Mouse (Mus musculus) neural tube, embryonic 12.5 days (tissue): ENCODE measurements at regions not wholly inside any gene's neighbourhood (a gene's known extent, or its start where the extent isn't known, plus 50 kb on each side); places are given as distances from the start of the nearest gene placed in this dataset.

Source experiments
- ATAC-seq: fragments of 200-750 bp; cut with Nextera tagmentation; 2 replicates; pipeline ENCODE4 v1.8.0; 2017; ENCODE audit warnings: low read depth, mild to moderate bottlenecking, moderate TSS enrichment, moderate library complexity; ENCODE audit not compliant: low FRiP score
- H3K27ac ChIP-seq: fragments of 300-500 bp; sonication (generic); 2 replicates; pipeline ENCODE4 v1.5.1; 2016
- H3K27me3 ChIP-seq: fragments of 300-500 bp; sonication (generic); replicated peaks from 2 replicates; pipeline ENCODE4 v1.6.1; 2016; ENCODE audit warnings: mild to moderate bottlenecking
- H3K36me3 ChIP-seq: fragments of 300-500 bp; sonication (generic); 2 replicates; pipeline ENCODE4 v1.6.1; 2016; ENCODE audit warnings: mild to moderate bottlenecking
- H3K4me1 ChIP-seq: fragments of 300-500 bp; sonication (generic); 2 replicates; pipeline ENCODE4 v1.6.1; 2016
- H3K4me2 ChIP-seq: fragments of 300-500 bp; sonication (generic); replicated peaks from 2 replicates; pipeline ENCODE4 v1.6.1; 2016; ENCODE audit warnings: mild to moderate bottlenecking
- H3K4me3 ChIP-seq: fragments of 300-500 bp; sonication (generic); 2 replicates; pipeline ENCODE4 v1.5.1; 2016
- H3K9ac ChIP-seq: fragments of 300-500 bp; sonication (generic); 2 replicates; pipeline ENCODE4 v1.6.1; 2016; ENCODE audit warnings: mild to moderate bottlenecking
- H3K9me3 ChIP-seq: fragments of 300-500 bp; sonication (generic); 2 replicates; pipeline ENCODE4 v1.6.1; 2016; ENCODE audit warnings: mild to moderate bottlenecking
- WGBS: fragments of 180-500 bp; shearing (Covaris S2); methylation state at CpG from one replicate; pipeline ENCODE4 v1.1.7; 2016; 5-methylcytosine and 5-hydroxymethylcytosine counted together

DNA sequence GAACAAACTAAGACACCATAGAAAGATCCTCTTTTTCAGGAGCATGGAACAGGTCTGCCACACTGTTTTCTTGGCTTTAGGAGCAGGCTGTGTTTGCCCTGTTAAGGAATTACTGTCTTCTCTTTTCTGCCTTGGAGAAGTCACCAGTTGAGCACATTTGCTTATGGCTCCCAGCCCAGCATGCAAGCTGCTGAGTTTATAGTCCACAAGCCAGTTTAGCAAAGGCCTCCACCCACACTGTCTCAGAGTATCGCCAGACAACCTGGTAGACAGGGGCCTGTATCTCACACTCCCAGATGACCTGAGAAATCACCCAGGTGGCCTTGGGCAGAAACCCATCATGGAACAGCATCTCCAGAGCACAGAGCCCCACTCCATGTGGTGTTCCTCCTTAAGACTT, 322.1 kb downstream of the Prdm2 start:
- H3K9me3 ChIP-seq, result no peaks in the 10 kb centered on the region
- WGBS, result 93% methylated on average over 1 of the region's 1 CpGs
- H3K36me3 ChIP-seq, result no peaks in the 10 kb centered on the region
- no peak for ATAC-seq
- no peak overlapping the region for H3K27ac ChIP-seq
- H3K4me1 ChIP-seq, result no peaks in the 10 kb centered on the region
- no peaks in the 10 kb centered on the region for H3K27me3 ChIP-seq
- no peak overlapping the region for H3K9ac ChIP-seq
- no peak overlapping the region for H3K4me3 ChIP-seq
- no peak overlapping the region for H3K4me2 ChIP-seq

GRCm38 (mm10) chr4:142888891-142889290, 323.9 kb downstream of the Prdm2 start:
- no peaks in the 10 kb centered on the region for H3K4me1 ChIP-seq
- H3K9ac ChIP-seq, result no peak overlapping the region
- no peak overlapping the region for H3K27ac ChIP-seq
- ATAC-seq, result no peak
- H3K27me3 ChIP-seq, result no peaks in the 10 kb centered on the region
- H3K4me2 ChIP-seq, result no peak overlapping the region
- no peak overlapping the region for H3K4me3 ChIP-seq
- H3K36me3 ChIP-seq, result no peaks in the 10 kb centered on the region
- WGBS, result 80% methylated on average over 4 of the region's 4 CpGs
- H3K9me3 ChIP-seq, result no peaks in the 10 kb centered on the region

DNA sequence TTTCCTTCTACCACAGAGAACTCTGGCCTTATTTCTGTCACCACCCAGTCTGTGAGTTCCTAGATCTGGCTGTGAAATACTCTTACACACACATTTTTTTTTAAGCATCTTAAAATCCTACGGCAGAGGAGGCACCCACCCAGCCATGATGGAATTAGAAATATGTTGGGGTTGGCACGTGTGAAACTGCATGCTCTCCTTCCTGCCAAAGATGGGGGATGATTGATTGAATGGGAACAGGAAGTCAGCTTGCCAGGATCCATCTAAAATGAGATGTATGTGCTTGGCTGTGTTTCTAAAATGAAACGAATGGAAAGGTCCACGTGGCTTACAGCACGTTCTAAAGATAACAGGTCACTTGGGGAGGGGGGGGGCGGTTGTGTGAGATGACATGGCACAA, 324.9 kb downstream of the Prdm2 start:
- ATAC-seq, result no peak
- WGBS, result 72% methylated on average over 6 of the region's 6 CpGs
- H3K9me3 ChIP-seq, result no peaks in the 10 kb centered on the region
- H3K4me3 ChIP-seq, result no peak overlapping the region
- no peaks in the 10 kb centered on the region for H3K27me3 ChIP-seq
- H3K27ac ChIP-seq, result no peak overlapping the region
- no peak overlapping the region for H3K9ac ChIP-seq
- no peak overlapping the region for H3K4me2 ChIP-seq
- no peaks in the 10 kb centered on the region for H3K36me3 ChIP-seq
- no peaks in the 10 kb centered on the region for H3K4me1 ChIP-seq

DNA sequence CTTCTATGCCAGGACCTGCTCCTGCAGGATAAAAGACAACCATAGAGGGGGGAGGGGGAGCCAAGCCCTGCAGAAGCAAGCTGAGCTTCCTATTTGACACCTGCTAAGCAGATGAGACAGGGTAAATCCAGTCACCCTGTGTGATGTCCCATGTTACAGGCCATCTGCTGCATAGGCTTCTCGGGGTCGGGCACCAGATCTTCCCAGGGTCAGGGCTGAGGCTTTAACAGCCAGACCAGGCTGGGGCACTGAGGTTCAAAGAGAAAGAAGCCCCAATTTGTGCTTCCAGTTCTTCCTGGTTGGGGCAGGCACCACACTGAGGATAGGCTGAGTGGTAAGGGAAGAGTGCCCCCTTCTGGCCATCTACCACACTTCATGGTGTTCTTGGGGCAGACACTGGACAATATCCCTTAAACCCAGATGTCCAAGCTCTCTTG, 332.5 kb downstream of the Prdm2 start:
- Histone ChIP-seq H3K9me3 (no peaks in the 10 kb centered on the region), H3K36me3 (no peaks in the 10 kb centered on the region), H3K27ac (no peak overlapping the region), H3K4me3 (no peak overlapping the region), H3K4me2 (no peak overlapping the region), H3K4me1 (peaks cover 10% of the 10 kb centered on the region; the same call in 1 of the 2 replicates), H3K27me3 (no peaks in the 10 kb centered on the region), H3K9ac (no peak overlapping the region)
- peak; percentile 80 for ATAC-seq
- 17% methylated on average over 2 of the region's 2 CpGs for WGBS

DNA sequence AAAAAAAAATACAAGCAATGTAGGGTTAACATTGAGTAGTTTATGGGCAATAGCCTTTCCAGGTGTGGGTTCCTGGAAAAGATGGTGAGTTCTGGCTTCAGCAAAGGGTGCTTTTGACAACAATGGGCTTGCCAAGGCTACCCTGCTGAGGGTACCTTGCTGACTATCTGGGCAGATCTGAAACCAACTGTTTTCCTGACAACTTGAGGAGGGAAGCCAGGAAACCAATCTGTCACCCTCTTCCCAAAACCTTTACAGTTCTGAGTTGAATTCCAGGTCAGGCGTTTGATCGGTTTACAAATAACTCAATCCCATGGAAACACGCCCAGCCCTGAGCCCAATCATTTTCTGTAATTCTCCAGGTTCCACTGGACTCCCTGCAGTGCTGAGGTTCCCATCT, 336.6 kb downstream of the Prdm2 start:
- no peaks in the 10 kb centered on the region for H3K9me3 ChIP-seq
- no peaks in the 10 kb centered on the region for H3K36me3 ChIP-seq
- no peak overlapping the region for H3K27ac ChIP-seq
- peaks cover 14% of the 10 kb centered on the region; the same call in 1 of the 2 replicates for H3K4me1 ChIP-seq
- no peak for ATAC-seq
- no peak overlapping the region for H3K4me2 ChIP-seq
- H3K9ac ChIP-seq, result no peak overlapping the region
- H3K4me3 ChIP-seq, result no peak overlapping the region
- WGBS, result 91% methylated on average over 3 of the region's 3 CpGs
- H3K27me3 ChIP-seq, result no peaks in the 10 kb centered on the region

GRCm38 (mm10) chr4:142875105-142875504, 337.7 kb downstream of the Prdm2 start:
- Histone ChIP-seq H3K4me1 (peaks cover 11% of the 10 kb centered on the region; the same call in 1 of the 2 replicates), H3K36me3 (no peaks in the 10 kb centered on the region), H3K27ac (0 out of 2 replicates have a peak overlapping the region, but pooled peaks have one; percentile 20), H3K4me2 (no peak overlapping the region), H3K9me3 (no peaks in the 10 kb centered on the region), H3K9ac (no peak overlapping the region), H3K27me3 (no peaks in the 10 kb centered on the region), H3K4me3 (no peak overlapping the region)
- WGBS, result 22% methylated on average over 5 of the region's 5 CpGs
- ATAC-seq, result peak; percentile 92

DNA sequence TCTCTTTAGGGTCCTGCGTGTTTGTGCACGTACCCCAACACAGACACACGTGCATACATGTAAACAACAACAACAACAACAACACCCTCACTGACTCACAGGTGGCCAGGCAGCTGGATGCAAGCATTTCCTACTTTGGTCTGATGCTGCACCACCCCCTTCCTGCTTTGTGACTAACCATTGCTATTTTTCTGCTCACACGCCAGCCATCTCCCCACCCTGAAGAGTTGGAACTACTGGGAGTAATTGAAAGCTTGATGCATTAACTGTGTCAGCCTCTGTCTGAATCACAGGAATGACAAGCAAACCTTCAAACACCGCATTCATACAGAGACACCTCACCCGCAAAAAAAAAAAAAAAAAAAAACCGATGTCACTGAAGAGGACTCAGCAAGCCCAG, 346.5 kb downstream of the Prdm2 start:
- WGBS, result 87% methylated on average over 7 of the region's 7 CpGs
- H3K9ac ChIP-seq, result no peak overlapping the region
- H3K9me3 ChIP-seq, result no peaks in the 10 kb centered on the region
- no peak for ATAC-seq
- H3K27me3 ChIP-seq, result no peaks in the 10 kb centered on the region
- H3K4me3 ChIP-seq, result no peak overlapping the region
- H3K4me2 ChIP-seq, result no peak overlapping the region
- H3K4me1 ChIP-seq, result no peaks in the 10 kb centered on the region
- no peak overlapping the region for H3K27ac ChIP-seq
- no peaks in the 10 kb centered on the region for H3K36me3 ChIP-seq

DNA sequence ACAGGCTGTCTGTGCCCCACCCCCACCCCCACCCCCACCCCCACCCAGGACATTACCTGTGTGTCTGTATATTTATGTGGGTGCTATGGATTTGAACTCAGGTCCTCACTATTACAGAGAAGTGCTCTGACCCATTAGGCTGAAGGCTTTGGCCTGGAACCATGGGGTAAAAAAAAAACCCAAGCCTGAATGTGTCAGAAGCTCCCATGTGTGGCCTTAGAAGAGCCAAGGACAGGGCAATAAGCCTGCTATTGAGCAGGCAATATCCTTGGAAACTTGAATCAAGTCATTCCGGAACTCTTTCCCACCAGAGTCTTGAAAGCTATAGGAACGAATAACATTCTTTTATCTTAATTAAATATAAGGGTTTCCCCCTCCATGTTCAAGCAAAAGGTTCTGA, 347.2 kb downstream of the Prdm2 start:
- H3K27ac ChIP-seq, result no peak overlapping the region
- H3K4me3 ChIP-seq, result no peak overlapping the region
- H3K4me1 ChIP-seq, result no peaks in the 10 kb centered on the region
- no peak overlapping the region for H3K9ac ChIP-seq
- no peaks in the 10 kb centered on the region for H3K36me3 ChIP-seq
- no peaks in the 10 kb centered on the region for H3K9me3 ChIP-seq
- WGBS, result 92% methylated on average over 2 of the region's 2 CpGs
- no peak for ATAC-seq
- H3K4me2 ChIP-seq, result no peak overlapping the region
- H3K27me3 ChIP-seq, result no peaks in the 10 kb centered on the region

DNA sequence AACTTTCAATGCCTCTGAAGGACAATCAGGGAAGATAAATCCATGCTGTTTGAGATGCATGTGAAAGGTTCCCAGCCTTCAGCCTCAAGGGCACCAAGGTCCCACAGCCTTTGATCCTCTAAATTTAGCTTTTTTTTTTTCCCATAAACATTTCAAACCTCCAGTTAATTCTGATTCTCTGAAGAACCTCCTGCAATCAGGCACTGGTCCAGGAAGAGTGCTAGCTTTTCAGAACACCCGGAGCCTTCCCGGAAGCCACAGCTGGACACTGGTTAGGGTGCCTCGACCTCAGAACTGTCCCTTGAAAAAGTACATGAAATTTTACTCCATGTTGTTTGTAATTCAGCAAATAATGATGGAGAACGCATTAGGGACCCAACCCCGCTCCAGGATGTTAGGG, 348.9 kb downstream of the Prdm2 start:
- 74% methylated on average over 5 of the region's 5 CpGs for WGBS
- H3K9ac ChIP-seq, result no peak overlapping the region
- H3K9me3 ChIP-seq, result no peaks in the 10 kb centered on the region
- H3K4me3 ChIP-seq, result no peak overlapping the region
- no peak overlapping the region for H3K27ac ChIP-seq
- no peak for ATAC-seq
- H3K4me2 ChIP-seq, result no peak overlapping the region
- H3K4me1 ChIP-seq, result no peaks in the 10 kb centered on the region
- no peaks in the 10 kb centered on the region for H3K36me3 ChIP-seq
- H3K27me3 ChIP-seq, result no peaks in the 10 kb centered on the region

DNA sequence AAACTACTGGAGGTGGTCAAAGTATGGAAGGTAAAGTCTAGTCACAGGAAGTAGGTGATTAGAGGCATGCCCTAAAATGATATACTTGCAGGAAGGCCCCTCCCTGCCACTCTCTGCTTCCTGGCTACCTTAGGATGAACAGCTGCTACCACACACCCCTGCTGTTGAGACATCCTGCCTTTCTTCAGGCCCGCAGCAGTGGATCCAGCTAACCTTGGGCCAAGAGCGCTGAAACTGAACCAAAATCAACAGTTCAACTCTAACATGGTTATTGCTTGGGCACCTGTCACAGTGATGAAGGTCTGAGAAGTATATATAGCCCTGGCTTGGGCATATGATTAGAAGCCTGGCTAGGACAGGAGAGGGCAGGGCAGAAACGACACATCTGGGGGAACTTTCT, 352.4 kb downstream of the Prdm2 start:
- H3K36me3 ChIP-seq, result no peaks in the 10 kb centered on the region
- no peak overlapping the region for H3K27ac ChIP-seq
- no peaks in the 10 kb centered on the region for H3K9me3 ChIP-seq
- H3K4me1 ChIP-seq, result no peaks in the 10 kb centered on the region
- H3K9ac ChIP-seq, result no peak overlapping the region
- whole genome bisulfite sequencing, result 90% methylated on average over 3 of the region's 3 CpGs
- no peak overlapping the region for H3K4me2 ChIP-seq
- no peaks in the 10 kb centered on the region for H3K27me3 ChIP-seq
- no peak for ATAC-seq
- no peak overlapping the region for H3K4me3 ChIP-seq

DNA sequence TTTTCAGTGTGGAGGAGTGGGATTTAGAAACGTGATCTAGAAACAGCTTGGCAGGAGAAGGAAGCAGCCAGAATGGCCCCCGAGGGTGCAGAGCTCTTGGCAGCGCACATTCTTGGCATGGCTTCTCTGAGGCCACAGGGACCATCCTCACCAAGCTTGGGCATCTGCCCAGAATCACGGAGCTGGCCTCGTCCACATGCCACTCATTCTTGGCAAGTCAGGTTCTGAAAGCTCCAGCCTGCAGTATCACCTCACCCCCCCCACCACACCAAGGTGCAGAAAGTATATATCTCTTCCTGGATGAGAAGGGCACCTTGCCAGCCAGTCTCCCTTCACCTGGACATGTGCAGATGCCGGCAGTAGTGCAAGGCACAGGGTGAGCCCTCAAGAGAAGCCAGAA, 356.2 kb downstream of the Prdm2 start:
- Histone ChIP-seq H3K9me3 (no peaks in the 10 kb centered on the region), H3K36me3 (no peaks in the 10 kb centered on the region), H3K27ac (no peak overlapping the region), H3K4me1 (no peaks in the 10 kb centered on the region), H3K27me3 (no peaks in the 10 kb centered on the region), H3K4me3 (no peak overlapping the region), H3K4me2 (no peak overlapping the region), H3K9ac (no peak overlapping the region)
- no peak for ATAC-seq
- WGBS, result 74% methylated on average over 6 of the region's 6 CpGs

GRCm38 (mm10) chr4:142855635-142856034, 357.2 kb downstream of the Prdm2 start:
- WGBS, result 89% methylated on average over 6 of the region's 6 CpGs
- no peak overlapping the region for H3K4me2 ChIP-seq
- no peak for ATAC-seq
- H3K27me3 ChIP-seq, result no peaks in the 10 kb centered on the region
- no peaks in the 10 kb centered on the region for H3K4me1 ChIP-seq
- H3K9me3 ChIP-seq, result no peaks in the 10 kb centered on the region
- no peak overlapping the region for H3K4me3 ChIP-seq
- no peaks in the 10 kb centered on the region for H3K36me3 ChIP-seq
- no peak overlapping the region for H3K27ac ChIP-seq
- no peak overlapping the region for H3K9ac ChIP-seq

- ATAC-seq, result no peak
- Histone ChIP-seq H3K9me3 (no peaks in the 10 kb centered on the region), H3K4me1 (no peaks in the 10 kb centered on the region), H3K27ac (no peak overlapping the region), H3K27me3 (no peaks in the 10 kb centered on the region), H3K4me3 (no peak overlapping the region), H3K9ac (no peak overlapping the region), H3K4me2 (no peak overlapping the region), H3K36me3 (no peaks in the 10 kb centered on the region)
- 93% methylated on average over 15 of the region's 15 CpGs for WGBS
These were observed 358.9 kb downstream of the Prdm2 start for GRCm38 (mm10) chr4:142853924-142854323.
